Comparison of ENCODE assay signal across 23 mouse cellular contexts in the genomic region with DNA sequence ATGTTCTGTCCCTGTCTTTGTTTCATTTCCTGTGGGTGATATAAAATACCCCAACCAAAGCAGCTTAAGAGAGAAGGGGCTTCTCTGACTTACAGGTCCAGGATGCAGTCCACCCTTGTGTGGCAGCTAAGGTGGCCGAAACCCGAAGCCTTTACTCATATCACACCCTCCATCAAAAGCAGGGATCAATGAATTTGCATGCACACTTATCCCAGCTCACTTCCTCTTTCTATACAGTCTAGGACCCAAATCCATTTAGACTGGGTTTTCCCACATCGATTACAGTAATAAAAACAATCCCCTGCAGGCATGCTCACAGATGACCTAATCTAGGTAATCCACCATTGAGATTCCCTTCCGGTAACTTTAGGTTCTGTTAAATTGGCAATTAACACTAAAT. TPM values are rescaled to one million over a fixed set of nuclear protein-coding genes. Genes with fewer than 3 reads are reported as not detected.
DNase-seq lines count a peak whose midpoint lies in the region; TF ChIP-seq lines count a peak whose summit lies in the region.
"Had no signal": no experiment of that assay in that cellular context is flagged by ENCODE, and none has a peak within 500 bp of the region (broad histone marks: within the 10 kb centered on the region; RNA-seq: fewer than 3 reads in every experiment).

No protein-coding gene starts in this region.

- no peaks in the 10 kb centered on the region for H3K9me3 ChIP-seq in CH12.LX (replicated peaks; ENCODE audit: low read length)
- H3K9me3 ChIP-seq: G1E had no signal

- intact Hi-C loops in heart, postnatal 10 days (cut with DNase I): loop anchor here (10.0 kb wide), 1 partner anchor 352 kb away; no protein-coding TSS in a partner anchor

- no peak overlapping the region for H3K4me3 ChIP-seq in CH12.LX (replicated peaks in 1 of 3; ENCODE audit: low read depth in 2 of 3, low read length in 2 of 3, poor library complexity in 1 of 3)
- no peak overlapping the region for H3K4me3 ChIP-seq in kidney, adult 2 months (ENCODE audit: insufficient read depth, low read depth, low read length)

- no peaks in the 10 kb centered on the region for H3K27me3 ChIP-seq in CH12.LX (replicated peaks)
- no peaks in the 10 kb centered on the region for H3K27me3 ChIP-seq in kidney, adult 2 months (replicated peaks; ENCODE audit: control insufficient read depth, insufficient read depth, low read length)

- DNase-seq in heart, adult 11 months: peak; percentile 48
- no peak for DNase-seq in heart, postnatal 10 days
- peak; percentile 16 for DNase-seq in testis, postnatal 10 days (ENCODE audit: low spot score)
- no peak for DNase-seq in testis, postnatal 14 days (ENCODE audit: low spot score)
- peak; percentile 47 for DNase-seq in A20 (ENCODE audit: low read depth, low spot score)
- peak; percentile 39 for DNase-seq in CH12.LX (ENCODE audit: extremely low read depth)
- no peak for DNase-seq in kidney, adult 2 months
- DNase-seq in adrenal gland, postnatal 14 days: no peak
- DNase-seq: adrenal gland, adult 2 months; adrenal gland, adult 8-10 months; adrenal gland, postnatal 10 days; adrenal gland, postnatal 25 days; adrenal gland, postnatal 36 days; cerebellum, adult 11 months; cerebellum, adult 11-12 months; cerebellum, adult 18-20 months; cerebellum, adult 2 months; cerebellum, adult 8-10 months had no signal

- WGBS in kidney, adult 2 months: 68% methylated on average over 4 of the region's 4 CpGs

- no peak for TF ChIP-seq POLR2A in CH12.LX (IDR thresholded peaks at IDR 0.05; ENCODE audit: low read depth, low read length)
- TF ChIP-seq POLR2A in kidney, adult 2 months (IDR thresholded peaks at IDR 0.05; ENCODE audit: low read depth, low read length): no peak

- peaks cover 4 to 16% of the 10 kb centered on the region in 2 experiments; a peak in 3 of 4 replicates for H3K4me1 ChIP-seq in CH12.LX (ENCODE audit: control insufficient read depth in 1 of 2, insufficient read depth in 2 of 2)
- H3K4me1 ChIP-seq in kidney, adult 2 months (ENCODE audit: control insufficient read depth, insufficient read depth, low read length): no peaks in the 10 kb centered on the region

- dilution Hi-C loops in CH12.LX (cut with MboI; ENCODE audit: extremely low pct_ligation_motif_present, extremely low pct_unique_long_range_greater_than_20kb, low sequenced_read_pairs): no loop called here

- TF ChIP-seq EP300 in CH12.LX (IDR thresholded peaks at IDR 0.05; ENCODE audit: low read length): peak; percentile 69; the same call in 1 of the 2 replicates

- no peak for TF ChIP-seq RAD21 in CH12.LX (IDR thresholded peaks at IDR 0.05; ENCODE audit: low read depth, low read length)

- H3K4me2 ChIP-seq in CH12.LX (ENCODE audit: insufficient read depth, low read depth, poor library complexity, severe bottlenecking): no peak overlapping the region

- in situ Hi-C loops in CH12.LX (cut with MboI; ENCODE audit: low pct_ligation_motif_present, low pct_unique_long_range_greater_than_20kb, low sequenced_read_pairs): loop anchor here (5.0 kb wide), 1 partner anchor 79 kb away; no protein-coding TSS in a partner anchor

- H3K27ac ChIP-seq in CH12.LX (ENCODE audit: insufficient read depth, low read depth): no peak overlapping the region
- H3K27ac ChIP-seq in kidney, adult 2 months (ENCODE audit: insufficient read depth, low read depth, low read length): no peak overlapping the region

- TF ChIP-seq CTCF in CH12.LX (conservative IDR thresholded peaks at IDR 0.05 in 1 of 2, IDR thresholded peaks at IDR 0.05 in 1 of 2; ENCODE audit: low read depth in 2 of 2, low read length in 2 of 2): no peak
- no peak for TF ChIP-seq CTCF in kidney, adult 2 months (conservative IDR thresholded peaks at IDR 0.05; ENCODE audit: insufficient read depth, insufficient read length, low read depth, low read length)

- no peaks in the 10 kb centered on the region for H3K79me2 ChIP-seq in CH12.LX (replicated peaks; ENCODE audit: control insufficient read depth, extremely low read depth, insufficient read depth, poor library complexity, severe bottlenecking)

- H3K36me3 ChIP-seq in CH12.LX (replicated peaks in 1 of 2; ENCODE audit: control insufficient read depth in 1 of 2, insufficient read depth in 1 of 2, low read length in 1 of 2): peaks cover 24 to 36% of the 10 kb centered on the region in 2 experiments
- H3K36me3 ChIP-seq in kidney, adult 2 months (ENCODE audit: control insufficient read depth, insufficient read depth, low read length): no peaks in the 10 kb centered on the region
- H3K36me3 ChIP-seq: G1E had no signal

- H3K9ac ChIP-seq in CH12.LX (ENCODE audit: insufficient read depth, low read depth): no peak overlapping the region

TF ChIP-seq in CH12.LX, 34 proteins besides CTCF, POLR2A, EP300 and RAD21:
- TF ChIP-seq BHLHE40 (IDR thresholded peaks at IDR 0.05; ENCODE audit: low read depth, low read length) (peak; percentile 81), MAZ (IDR thresholded peaks at IDR 0.05; ENCODE audit: low read depth, low read length) (no peak), IRF4 (IDR thresholded peaks at IDR 0.05; ENCODE audit: low read depth, low read length) (peak; percentile 74)

RNA-seq across cellular contexts. Expression of gene Il15ra, which starts 18.6 kb away (rescaled TPM):
- 10 to 100 TPM; 24.6 to 31.6 TPM for total RNA-seq in heart, postnatal 10 days (2021)
- total RNA-seq in CH12.LX (2012; rRNA removed): 14.4 and 15.1 TPM in 2 replicates
- total RNA-seq in CH12.LX (2014; rRNA removed): 12.6 and 14.0 TPM in 2 replicates
- 16.6 and 19.4 TPM in 2 replicates for polyA plus RNA-seq in CH12.LX (2012; ENCODE audit: insufficient read length, low read depth)
- polyA plus RNA-seq in kidney, adult 2 months (2012; rRNA removed): 22.4 and 22.5 TPM in 2 replicates
- 50.8 and 59.1 TPM in 2 replicates for total RNA-seq in adrenal gland, postnatal 14 days (2021)
- polyA plus RNA-seq: G1E had no signal

RNA-seq across cellular contexts. Expression of gene Il2ra, which starts 43.9 kb away (rescaled TPM):
- total RNA-seq in heart, postnatal 10 days (2021): under 1 TPM; 0.29 to 0.64 TPM
- 5.5 and 6.0 TPM in 2 replicates for total RNA-seq in CH12.LX (2012; rRNA removed)
- 4.8 and 6.3 TPM in 2 replicates for total RNA-seq in CH12.LX (2014; rRNA removed)
- polyA plus RNA-seq in CH12.LX (2012; ENCODE audit: insufficient read length, low read depth): 8.7 and 8.8 TPM in 2 replicates
- 0.14 and 0.42 TPM in 2 replicates for polyA plus RNA-seq in kidney, adult 2 months (2012; rRNA removed)
- 0.19 and 1.5 TPM in 2 replicates for total RNA-seq in adrenal gland, postnatal 14 days (2021)
- total RNA-seq: ES-E14, MEL had no signal
- polyA plus RNA-seq: adrenal gland, adult 2 months; C2C12; G1E; Patski had no signal

Comparison
In these comparisons a context has a peak if more than half of its experiments do, and no peak if none do; other contexts are left out.
1. DNase-seq: peak in heart, adult 11 months (single experiment), testis, postnatal 10 days (single experiment), A20 (single experiment) and CH12.LX (single experiment); none in heart, postnatal 10 days (0 of 2), testis, postnatal 14 days (single experiment), kidney, adult 2 months (single experiment) and adrenal gland, postnatal 14 days (single experiment).